Mouse (Mus musculus) megakaryocyte, embryonic 14.5 days (primary cell): ENCODE results near the gene Apoe. TPM values are rescaled to one million over a fixed set of nuclear protein-coding genes. Genes with fewer than 3 reads are reported as not detected.
"Not testable (repeated sequence)": the region's sequence is repeated elsewhere in the genome, so short reads cannot be mapped to it uniquely, and the experiment has no call there.

Experiments
- H3K27me3 ChIP-seq: replicated peaks from 2 replicates; pipeline ENCODE3; 2012; ENCODE audit warnings: inconsistent platforms
- H3K36me3 ChIP-seq: replicated peaks from 2 replicates; pipeline ENCODE3; 2012; ENCODE audit warnings: low read length, inconsistent platforms, mixed read lengths
- H3K4me1 ChIP-seq: 2 replicates; pipeline ENCODE4 v1.6.1; 2012; ENCODE audit warnings: inconsistent platforms
- H3K4me3 ChIP-seq: replicated peaks from 2 replicates; pipeline ENCODE3; 2012; ENCODE audit warnings: moderate library complexity, mild to moderate bottlenecking, inconsistent platforms
- H3K9me3 ChIP-seq: 2 replicates; pipeline ENCODE4 v1.6.1; 2012; ENCODE audit warnings: inconsistent platforms
- FLI1 ChIP-seq: IDR thresholded peaks from 2 replicates; pipeline ENCODE4 v1.6.1; 2012; ENCODE audit warnings: low read length, inconsistent platforms, mixed read lengths
- GATA1 ChIP-seq: IDR thresholded peaks from 3 replicates; pipeline ENCODE4 v1.6.1; 2012; ENCODE audit warnings: mixed read lengths, low read length, inconsistent platforms, borderline replicate concordance
- polyA plus RNA-seq: library from polyadenylated mRNA; stranded (reverse); fragments of >175 nt; gene quantifications from 2 replicates; pipeline ENCODE4 v1.2.3, GENCODE M21; 2012; ENCODE audit warnings: low replicate concordance; ENCODE audit not compliant: insufficient read depth

Apoe gene
- polyA plus RNA-seq, 1 experiment: 6,452 TPM

DNA sequence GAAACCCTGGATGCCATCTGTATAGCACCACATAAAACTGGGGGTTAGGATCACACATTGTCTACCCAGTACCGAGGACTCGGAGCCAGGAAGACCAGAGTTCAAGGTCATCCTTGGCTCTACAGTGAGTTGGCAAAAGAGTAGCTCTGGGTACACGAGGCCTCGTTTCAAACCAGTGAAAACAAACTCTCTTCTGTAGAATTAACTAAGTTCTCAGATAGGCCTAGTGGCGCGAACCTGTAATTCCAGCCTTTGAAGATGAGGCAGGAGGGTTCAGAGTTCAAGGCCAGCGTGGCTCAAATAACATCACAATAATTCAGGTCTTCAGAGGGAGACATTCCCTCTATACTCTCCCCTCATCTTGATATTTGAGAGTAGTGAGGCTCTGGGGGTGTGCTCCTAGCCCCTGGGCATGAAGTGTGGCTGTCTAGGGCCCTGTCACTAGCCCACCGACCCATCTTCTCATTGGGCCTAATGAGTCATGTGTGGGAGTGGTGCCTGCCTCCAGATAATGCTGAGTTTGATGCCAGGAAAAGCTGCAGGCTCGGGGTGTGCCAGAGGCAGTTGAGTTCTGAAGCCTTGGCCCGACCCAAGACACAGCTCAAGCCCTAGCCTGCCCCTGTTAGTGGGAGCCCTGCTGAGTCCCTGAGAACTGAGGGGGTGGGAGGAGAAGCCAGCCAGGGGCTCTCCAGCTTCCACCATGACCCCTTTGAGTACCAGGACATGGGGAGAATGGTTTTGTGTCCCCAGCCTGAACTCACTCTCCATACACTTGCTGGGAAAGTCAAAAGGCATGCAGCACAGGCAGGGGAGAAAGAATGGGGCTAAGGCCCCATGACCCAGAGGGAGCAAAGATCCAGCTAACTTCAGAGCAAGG is 4.4 kb downstream of the Apoe start:
- Histone ChIP-seq H3K4me1 (peaks cover 37% of the 10 kb centered on the region), H3K36me3 (peaks cover 33% of the 10 kb centered on the region), H3K4me3 (peak overlapping the region; percentile 57), H3K9me3 (peaks cover 25% of the 10 kb centered on the region), H3K27me3 (peaks cover 81% of the 10 kb centered on the region)
- TF ChIP-seq FLI1 (no peak), GATA1 (no peak)

DNA sequence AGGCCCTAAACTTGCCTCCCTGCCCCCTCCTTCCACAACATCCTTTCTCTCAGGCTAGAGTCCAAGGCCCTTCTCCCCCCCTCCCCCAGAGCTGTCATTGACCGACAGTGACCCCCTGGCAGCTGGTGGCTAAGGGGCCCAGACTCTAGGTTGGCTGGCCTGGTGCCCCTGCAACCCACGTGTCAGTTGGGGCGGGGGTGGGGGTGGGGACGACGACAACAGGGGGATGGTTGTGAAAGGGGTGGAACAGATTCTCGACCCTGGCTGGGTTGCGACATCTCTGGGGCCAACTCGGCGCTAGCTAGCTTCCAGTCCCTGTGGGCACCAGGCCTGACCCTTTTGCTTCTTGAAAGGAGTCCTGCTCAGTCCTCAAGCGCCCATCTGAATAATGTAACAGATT is 5.6 kb downstream of the Apoe start:
- no peak overlapping the region for H3K4me3 ChIP-seq
- TF ChIP-seq GATA1: no peak
- TF ChIP-seq FLI1: no peak
- peaks cover 85% of the 10 kb centered on the region for H3K27me3 ChIP-seq
- peaks cover 40% of the 10 kb centered on the region for H3K4me1 ChIP-seq
- H3K36me3 ChIP-seq: peaks cover 23% of the 10 kb centered on the region
- peaks cover 25% of the 10 kb centered on the region for H3K9me3 ChIP-seq

DNA sequence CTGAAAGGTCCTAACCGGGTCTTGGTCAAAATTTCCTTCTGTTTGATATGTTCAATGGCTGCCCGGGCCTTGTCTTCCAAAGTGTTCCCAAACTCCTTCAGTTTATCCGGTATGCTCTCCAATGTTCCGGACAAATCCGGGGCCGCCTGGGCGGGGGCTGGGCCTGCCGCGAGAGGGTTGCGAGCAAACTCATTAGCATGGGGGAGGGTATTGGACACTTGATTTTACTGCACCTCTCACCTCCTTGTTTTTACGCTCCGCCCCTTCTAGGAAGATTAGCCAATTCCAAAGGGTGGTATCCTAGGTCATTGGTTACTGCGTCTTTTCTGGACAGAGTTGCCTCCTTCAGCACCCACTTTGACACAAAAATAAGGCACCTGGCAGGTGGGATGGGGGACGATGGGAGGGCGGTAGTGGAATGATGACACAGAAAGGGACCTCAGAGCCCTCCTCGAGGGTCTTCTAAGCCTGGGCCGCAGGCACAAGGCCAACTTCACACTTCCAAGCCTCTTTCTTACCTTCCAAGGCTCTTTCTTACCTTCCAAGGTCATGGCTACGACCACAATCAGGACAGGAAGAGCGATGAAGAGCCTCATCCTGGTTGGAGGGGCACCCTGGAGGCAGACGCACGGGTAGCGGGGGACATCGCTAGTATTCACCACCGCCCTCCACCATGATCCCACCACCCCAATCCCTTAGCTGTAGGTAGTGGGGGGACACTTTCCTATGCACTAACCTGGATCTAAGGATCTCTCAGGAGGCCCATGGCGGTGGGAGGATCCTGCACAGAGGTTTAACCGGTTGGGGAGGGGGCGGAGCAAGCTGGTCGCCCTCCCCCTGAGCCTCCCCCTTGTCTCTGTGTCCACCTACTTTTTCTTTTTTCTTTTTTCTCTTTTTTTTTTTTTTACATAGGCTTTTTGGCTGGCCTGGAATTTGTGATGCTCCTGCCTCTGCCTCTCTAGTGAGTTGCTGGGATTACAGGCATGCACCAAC is 6.8 kb downstream of the Apoe start, which contains the start of gene Apoc1:
Gene Apoc1 (minus strand): TSS at position 788 of the 993 bp plus-strand sequence.
- Histone ChIP-seq H3K9me3 (peaks cover 18% of the 10 kb centered on the region), H3K4me1 (peaks cover 42% of the 10 kb centered on the region), H3K36me3 (peaks cover 15% of the 10 kb centered on the region), H3K27me3 (peaks cover 75% of the 10 kb centered on the region), H3K4me3 (peak within 1 kb of the TSS; percentile 69)
- no peak for TF ChIP-seq GATA1
- TF ChIP-seq FLI1: no peak

DNA sequence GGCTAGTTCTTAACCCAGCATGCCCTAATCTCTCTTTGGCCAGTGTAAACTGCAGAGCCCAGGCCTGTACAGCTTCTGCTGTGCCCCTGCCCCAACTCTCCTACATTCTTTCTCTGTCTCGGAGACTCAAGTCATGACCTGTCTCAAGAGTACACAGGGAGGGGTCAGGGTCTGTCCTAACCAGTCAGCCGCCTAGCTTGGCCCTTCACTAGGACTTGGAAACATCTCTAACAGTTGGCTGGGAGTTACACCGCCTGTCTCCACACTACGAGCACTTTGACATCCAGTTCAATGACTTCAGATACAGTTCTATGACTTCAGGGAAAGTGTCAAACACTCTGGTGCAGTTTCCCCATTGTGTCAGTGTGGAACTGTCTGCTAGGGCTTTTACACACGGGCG is 7.6 kb downstream of the Apoe start:
- H3K4me3 ChIP-seq: peak overlapping the region; percentile 62
- TF ChIP-seq FLI1: no peak
- no peak for TF ChIP-seq GATA1
- H3K27me3 ChIP-seq: peaks cover 68% of the 10 kb centered on the region
- H3K4me1 ChIP-seq: peaks cover 44% of the 10 kb centered on the region
- H3K9me3 ChIP-seq: peaks cover 10% of the 10 kb centered on the region
- peaks cover 7% of the 10 kb centered on the region for H3K36me3 ChIP-seq

DNA sequence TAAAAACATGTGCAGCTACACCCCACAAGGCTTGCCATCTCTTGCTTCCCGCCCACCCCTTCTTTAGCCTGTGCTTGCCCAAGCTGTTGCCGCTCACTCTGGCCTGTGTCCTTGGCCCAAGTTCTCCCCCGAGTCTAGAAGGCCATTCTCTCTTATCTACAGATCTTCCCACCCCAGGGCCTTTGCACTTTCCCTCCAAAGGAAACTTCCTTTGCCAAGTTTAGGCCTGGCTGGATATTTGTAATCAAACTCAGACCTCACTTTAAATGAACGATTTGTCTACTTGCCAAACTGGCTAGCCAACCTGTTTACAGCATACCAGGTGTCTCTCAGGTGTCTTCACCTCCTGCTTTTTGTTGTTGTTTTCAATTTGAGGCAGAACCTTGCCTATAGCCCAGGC is 8.1 kb downstream of the Apoe start:
- peaks cover 1% of the 10 kb centered on the region for H3K36me3 ChIP-seq
- H3K9me3 ChIP-seq: peaks cover 4% of the 10 kb centered on the region; the same call in 1 of the 2 replicates
- peaks cover 44% of the 10 kb centered on the region for H3K4me1 ChIP-seq
- no peak for TF ChIP-seq FLI1
- no peak for TF ChIP-seq GATA1
- no peak overlapping the region for H3K4me3 ChIP-seq
- peaks cover 66% of the 10 kb centered on the region for H3K27me3 ChIP-seq

DNA sequence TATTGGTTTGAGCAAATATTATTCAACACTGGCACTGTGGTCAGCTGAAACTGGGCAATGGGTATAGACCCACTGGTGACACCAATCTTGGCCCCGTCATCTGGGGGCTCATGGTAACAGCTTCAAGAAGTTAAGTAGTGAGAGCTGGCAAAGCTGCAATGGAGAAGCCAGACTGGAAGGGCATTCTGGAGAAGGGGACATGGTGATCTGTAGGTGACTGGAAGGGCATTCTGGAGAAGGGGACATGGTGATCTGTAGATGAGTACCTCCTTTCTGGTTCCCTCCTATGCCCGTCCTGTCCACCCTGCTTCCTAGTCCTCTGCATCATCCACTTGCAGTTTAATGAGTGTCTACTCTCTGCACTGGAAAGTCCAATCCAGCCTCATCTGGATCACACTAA is 10.4 kb downstream of the Apoe start:
- H3K36me3 ChIP-seq: no peaks in the 10 kb centered on the region
- H3K9me3 ChIP-seq: peaks cover 4% of the 10 kb centered on the region; the same call in 1 of the 2 replicates
- peaks cover 31% of the 10 kb centered on the region for H3K4me1 ChIP-seq
- H3K27me3 ChIP-seq: peaks cover 65% of the 10 kb centered on the region
- H3K4me3 ChIP-seq: peak overlapping the region; percentile 17
- TF ChIP-seq GATA1: no peak
- no peak for TF ChIP-seq FLI1

DNA sequence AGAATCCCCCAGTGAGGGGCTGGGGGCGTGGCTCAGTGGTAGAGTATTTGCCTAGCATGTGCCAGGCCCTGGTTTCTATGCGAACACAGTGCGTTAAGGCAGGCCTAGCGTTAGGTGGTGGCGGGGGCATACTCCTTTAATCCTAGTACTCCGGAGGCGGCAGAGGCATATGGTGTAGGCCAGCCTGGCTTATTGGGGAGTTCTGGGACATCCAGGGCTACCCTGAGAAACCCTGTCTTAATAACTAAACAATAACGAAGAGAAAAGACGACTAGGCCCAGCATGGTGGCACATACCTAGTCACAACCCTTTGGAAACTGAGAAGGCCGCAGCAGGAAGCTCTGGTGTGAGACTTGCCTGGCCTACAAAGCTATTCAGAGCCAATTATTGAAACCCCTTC is 10.9 kb downstream of the Apoe start:
- no peak for TF ChIP-seq GATA1
- no peak for TF ChIP-seq FLI1
- Histone ChIP-seq H3K4me3 (no peak overlapping the region), H3K27me3 (peaks cover 62% of the 10 kb centered on the region), H3K36me3 (no peaks in the 10 kb centered on the region), H3K4me1 (peaks cover 30% of the 10 kb centered on the region), H3K9me3 (peaks cover 4% of the 10 kb centered on the region; the same call in 1 of the 2 replicates)

DNA sequence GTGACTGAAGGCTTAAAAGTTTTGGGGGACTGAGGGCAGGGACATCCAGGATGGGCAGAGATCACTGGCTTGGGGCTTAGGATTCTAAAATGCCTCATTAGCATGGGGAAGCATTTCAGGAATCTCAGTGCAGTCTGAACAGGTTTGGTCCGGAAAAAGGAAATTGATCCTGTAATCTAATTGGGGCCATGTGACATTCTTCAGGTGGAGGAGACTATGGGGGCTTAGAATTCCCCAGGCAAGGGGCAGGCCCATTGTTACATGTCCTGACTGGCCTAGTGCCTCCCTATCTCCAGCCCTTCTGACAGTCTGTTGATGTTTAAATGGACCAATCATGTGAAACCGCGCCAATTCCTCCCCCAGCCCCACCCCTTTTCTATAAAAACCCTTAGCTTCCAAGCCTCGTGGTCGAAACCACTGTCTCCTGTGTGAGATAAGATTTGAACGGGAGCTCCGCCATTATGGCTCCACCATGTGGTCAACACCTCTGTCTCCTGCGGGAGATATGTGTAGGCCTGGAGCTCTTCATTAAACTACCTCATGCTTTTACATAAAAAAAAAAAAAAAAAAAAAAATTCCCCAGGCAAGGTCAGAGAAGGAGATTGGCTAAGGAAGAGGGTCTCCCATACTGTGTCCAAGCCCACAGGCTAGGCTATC is 11.9 kb downstream of the Apoe start:
- H3K9me3 ChIP-seq, H3K4me3 ChIP-seq, H3K36me3 ChIP-seq: not testable (repeated sequence)
- peaks cover 28% of the 10 kb centered on the region for H3K4me1 ChIP-seq
- H3K27me3 ChIP-seq: peaks cover 56% of the 10 kb centered on the region

DNA sequence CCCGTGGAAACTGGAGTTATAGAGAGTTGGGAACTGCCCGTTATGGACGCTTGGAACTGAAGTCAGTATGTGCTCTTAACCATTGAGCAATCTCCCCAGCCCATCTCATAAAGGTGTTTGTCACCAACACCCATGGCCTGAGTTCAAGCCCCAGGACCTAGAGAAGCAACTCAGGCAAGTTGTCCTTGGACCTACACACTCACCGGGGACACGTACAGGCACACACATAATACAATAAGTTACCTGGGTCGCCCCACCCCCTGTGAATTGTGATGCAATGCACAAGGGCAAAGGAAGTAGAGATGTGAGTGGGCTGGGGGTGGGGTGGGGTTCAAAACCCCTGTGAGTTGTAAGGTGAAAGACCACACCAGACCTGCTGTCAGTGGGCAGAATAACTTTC is 12.5 kb downstream of the Apoe start:
- H3K4me3 ChIP-seq: no peak overlapping the region
- TF ChIP-seq FLI1: no peak
- no peak for TF ChIP-seq GATA1
- H3K4me1 ChIP-seq: peaks cover 28% of the 10 kb centered on the region
- H3K9me3 ChIP-seq: peaks cover 4% of the 10 kb centered on the region; the same call in 1 of the 2 replicates
- peaks cover 54% of the 10 kb centered on the region for H3K27me3 ChIP-seq
- no peaks in the 10 kb centered on the region for H3K36me3 ChIP-seq
